Mouse (Mus musculus) cerebellum, adult 2 months (tissue): ENCODE results near the gene Aamp. TPM values are rescaled to one million over a fixed set of nuclear protein-coding genes. Genes with fewer than 3 reads are reported as not detected.

Source experiments
- DNase-seq, 2 experiments: peaks; one replicate each; pipeline ENCODE4 v3.0.0; 2021
- H3K27ac ChIP-seq: fragments of 200-500 bp; 2 replicates; pipeline ENCODE4 v1.5.1; 2012; ENCODE audit warnings: low read length, control low read depth, inconsistent platforms; ENCODE audit not compliant: insufficient read depth
- H3K27me3 ChIP-seq: fragments of 200-500 bp; 2 replicates; pipeline ENCODE4 v1.6.1; 2012; ENCODE audit warnings: inconsistent platforms, mild to moderate bottlenecking, low read length, moderate library complexity; ENCODE audit not compliant: control insufficient read depth, insufficient read depth
- H3K4me1 ChIP-seq: fragments of 200-500 bp; 2 replicates; pipeline ENCODE4 v1.6.1; 2011; ENCODE audit warnings: low read length; ENCODE audit not compliant: control insufficient read depth, insufficient read depth
- H3K4me3 ChIP-seq: fragments of 200-500 bp; replicated peaks from 2 replicates; pipeline ENCODE3; 2011; ENCODE audit warnings: mild to moderate bottlenecking, low read depth, low read length, control low read depth; ENCODE audit not compliant: insufficient read depth
- CTCF ChIP-seq: fragments of 200-500 bp; IDR thresholded peaks from 2 replicates; pipeline ENCODE4 v1.5.1; 2011; ENCODE audit warnings: low read depth, mild to moderate bottlenecking, control low read depth, low read length, moderate library complexity, borderline replicate concordance; ENCODE audit not compliant: insufficient read depth
- POLR2A ChIP-seq: fragments of 200-500 bp; IDR thresholded peaks from 2 replicates; pipeline ENCODE4 v1.6.1; 2011; ENCODE audit warnings: low read length, control low read depth, borderline replicate concordance; ENCODE audit not compliant: insufficient read depth
- WGBS: fragments of 180-500 bp; shearing (Covaris S2); methylation state at CpG from one replicate; pipeline ENCODE4 v1.1.7; 2018; 5-methylcytosine and 5-hydroxymethylcytosine counted together
- polyA plus RNA-seq: library from polyadenylated mRNA; depleted of rRNA; stranded (reverse); fragments of >200 nt; gene quantifications from 2 replicates; pipeline ENCODE4 v1.2.3, GENCODE M21; 2012

Aamp gene
- polyA plus RNA-seq, 1 experiment = 198 TPM

DNA sequence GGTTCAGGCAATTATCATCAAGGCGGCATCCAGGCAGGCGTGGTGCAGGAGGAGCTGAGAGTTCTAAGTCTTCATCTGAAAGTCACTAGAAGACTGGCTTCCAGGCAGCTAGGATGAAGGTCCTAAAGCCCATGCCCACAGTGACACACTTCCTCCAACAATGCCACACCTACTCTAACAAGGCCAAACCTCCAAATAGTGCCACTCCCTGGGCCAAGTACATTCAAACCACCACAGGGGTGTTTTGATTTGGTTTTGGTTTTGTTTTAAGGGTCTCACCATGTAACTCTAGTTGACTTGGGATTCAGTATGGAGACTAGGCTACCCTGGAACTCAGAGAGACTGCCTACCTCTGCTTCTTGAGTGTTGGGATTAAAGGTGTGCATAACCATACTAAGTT, 21.0 kb upstream of the Aamp start, which contains the start of gene Tmbim1:
Gene Tmbim1 (minus strand): TSS at position 101 of the 400 bp plus-strand sequence.
- H3K27me3 ChIP-seq = no peaks in the 10 kb centered on the region
- 93% methylated on average over 2 of the region's 2 CpGs for WGBS
- H3K27ac ChIP-seq = no peak within 1 kb of the TSS; the same call in 1 of the 2 replicates
- no peak for TF ChIP-seq POLR2A
- no peak for TF ChIP-seq CTCF
- H3K4me1 ChIP-seq = peaks cover 4% of the 10 kb centered on the region; the same call in 1 of the 2 replicates
- peak within 1 kb of the TSS; percentile 60 for H3K4me3 ChIP-seq
- no peak for DNase-seq

DNA sequence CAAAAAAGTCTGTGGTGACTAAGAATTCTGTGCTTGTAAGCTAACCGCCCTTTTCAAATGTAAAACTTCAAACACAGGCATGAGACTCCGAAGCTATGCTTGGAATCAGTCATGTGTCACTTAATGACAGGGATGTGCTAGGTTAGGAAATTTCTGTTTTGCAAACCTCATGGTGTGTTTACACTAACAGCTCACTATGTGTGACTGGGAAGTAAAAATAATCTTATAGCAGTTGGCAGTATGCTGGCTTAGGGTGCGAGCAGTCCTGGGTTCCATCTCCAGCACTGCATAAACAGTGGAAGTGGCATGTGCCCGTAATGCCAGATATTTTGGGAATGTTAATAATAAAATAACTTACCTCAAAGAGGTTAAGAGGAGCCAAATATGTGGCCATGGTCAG, 20.4 kb upstream of the Aamp start:
- WGBS = 88% methylated on average over 4 of the region's 4 CpGs
- DNase-seq = no peak
- no peak overlapping the region for H3K4me3 ChIP-seq
- H3K27me3 ChIP-seq = no peaks in the 10 kb centered on the region
- no peak overlapping the region for H3K27ac ChIP-seq
- no peak for TF ChIP-seq POLR2A
- TF ChIP-seq CTCF = no peak
- peaks cover 4% of the 10 kb centered on the region; the same call in 1 of the 2 replicates for H3K4me1 ChIP-seq

DNA sequence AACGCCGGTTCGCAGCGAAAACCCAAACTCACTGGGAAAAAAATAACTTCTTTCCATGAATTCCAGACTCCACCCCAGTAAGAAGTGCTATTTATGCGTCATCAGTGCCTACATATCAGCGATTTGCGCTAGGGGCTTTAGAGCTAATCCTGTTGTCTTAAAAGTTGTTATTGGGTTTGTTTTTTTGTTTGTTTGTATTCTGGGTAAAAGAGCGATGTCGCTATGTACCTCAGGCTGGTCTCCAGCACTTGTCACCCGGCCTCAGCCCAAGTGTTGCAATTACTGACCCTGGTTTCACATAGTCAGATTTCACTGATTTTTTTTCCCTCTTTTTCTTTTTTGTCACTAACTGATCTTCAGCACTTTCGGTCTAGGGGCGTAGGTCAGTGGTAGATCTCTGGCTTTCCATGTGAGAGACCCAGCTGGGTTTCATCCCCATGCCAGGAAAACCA, 19.8 kb upstream of the Aamp start:
- WGBS = 19% methylated on average over 12 of the region's 12 CpGs
- Histone ChIP-seq H3K4me1 (peaks cover 8% of the 10 kb centered on the region; the same call in 1 of the 2 replicates), H3K27me3 (no peaks in the 10 kb centered on the region), H3K4me3 (peak overlapping the region; percentile 60), H3K27ac (peak overlapping the region; percentile 58; the same call in 1 of the 2 replicates)
- DNase-seq = no peak
- TF ChIP-seq POLR2A = no peak
- TF ChIP-seq CTCF = no peak

DNA sequence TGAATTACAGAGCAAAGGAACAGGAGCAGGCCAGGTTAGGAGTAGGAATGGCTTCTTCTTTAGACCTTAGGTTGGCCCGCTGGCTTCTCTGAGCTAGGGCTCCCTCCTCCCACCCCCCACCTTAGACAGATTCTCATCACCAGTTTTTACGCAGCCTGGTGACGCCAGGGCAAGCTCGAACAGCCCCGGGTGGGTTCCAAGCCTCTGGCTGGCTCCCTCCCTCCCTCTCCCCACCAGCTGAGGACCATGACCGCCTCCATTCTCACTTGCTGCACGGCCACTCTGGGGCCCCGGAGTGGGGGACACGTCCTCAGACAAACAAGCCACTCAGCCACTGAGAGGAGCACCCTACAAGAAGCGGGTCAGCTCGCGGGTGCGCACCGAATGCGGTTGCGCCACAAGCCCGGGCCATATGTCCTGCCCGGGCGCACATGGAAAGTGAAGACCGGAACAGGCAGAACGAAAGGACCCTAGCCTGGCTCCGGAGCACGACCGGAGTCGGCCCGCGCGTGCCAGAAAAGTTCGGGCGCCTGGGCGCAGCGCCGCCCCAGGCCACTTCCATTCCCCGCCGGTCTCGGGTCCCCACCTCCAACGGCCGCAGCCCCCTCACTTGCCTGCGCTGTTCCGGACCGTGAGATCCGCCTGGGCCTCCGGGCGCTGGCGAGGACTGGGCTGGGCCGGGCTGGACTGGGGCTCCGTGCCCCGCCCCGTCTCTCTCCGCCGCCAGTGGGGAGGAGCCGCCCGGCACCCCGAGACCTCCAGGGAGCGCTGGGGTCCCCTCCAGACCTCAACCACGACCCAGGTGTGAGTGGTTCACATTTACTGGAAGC, 19.2 kb upstream of the Aamp start:
- TF ChIP-seq POLR2A = peak; percentile 40; the same call in 1 of the 2 replicates
- TF ChIP-seq CTCF = no peak
- Histone ChIP-seq H3K4me1 (peaks cover 14% of the 10 kb centered on the region), H3K27ac (peak overlapping the region; percentile 58), H3K4me3 (peak overlapping the region; percentile 60), H3K27me3 (no peaks in the 10 kb centered on the region)
- DNase-seq = peak; percentile 61 to 69
- WGBS = 3% methylated on average over 56 of the region's 56 CpGs

DNA sequence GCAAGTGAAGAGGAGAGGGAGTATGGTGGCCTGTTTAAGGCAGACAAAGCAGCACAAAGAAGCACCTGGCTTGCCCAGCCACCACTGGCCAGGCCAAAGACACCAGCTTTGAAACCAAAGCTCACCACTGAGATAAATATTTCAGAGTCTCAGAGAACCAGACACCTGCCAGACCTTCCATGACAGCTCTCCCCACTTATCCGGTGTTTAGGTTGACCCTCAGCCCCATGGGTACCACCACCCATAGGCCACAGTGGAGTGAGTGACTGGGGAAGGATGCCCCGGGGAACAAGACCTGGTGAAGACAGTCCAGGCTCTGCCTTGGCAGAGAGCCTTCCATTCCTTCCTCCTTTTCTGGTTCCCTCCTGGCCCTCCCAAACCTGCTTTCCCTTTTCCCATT, 18.3 kb upstream of the Aamp start:
- Histone ChIP-seq H3K27me3 (no peaks in the 10 kb centered on the region), H3K27ac (no peak overlapping the region; the same call in 1 of the 2 replicates), H3K4me1 (peaks cover 23% of the 10 kb centered on the region), H3K4me3 (peak overlapping the region; percentile 4)
- peak in 1 of 2 experiments; percentile 9 for DNase-seq
- TF ChIP-seq CTCF (no peak), POLR2A (no peak)
- 74% methylated on average over 2 of the region's 2 CpGs for WGBS

DNA sequence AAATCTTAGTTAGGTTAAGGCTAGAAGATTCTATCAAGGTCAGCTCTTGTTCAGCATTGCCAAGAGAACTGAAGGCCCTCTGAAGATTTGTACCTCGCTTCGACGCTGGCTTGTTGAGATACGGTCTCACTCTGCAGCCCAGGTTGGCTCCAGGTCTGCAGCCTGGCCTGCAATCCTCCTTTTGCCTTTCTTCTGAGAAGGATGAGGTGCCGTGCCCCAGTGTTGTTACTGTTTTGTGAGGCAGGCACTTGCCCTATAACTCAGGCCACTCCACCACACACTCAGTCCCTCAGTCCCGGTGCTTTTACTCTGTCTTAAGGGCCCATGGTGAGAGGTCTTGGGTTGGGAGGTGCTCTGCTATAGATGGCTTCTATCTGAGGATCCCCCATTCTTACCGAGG, 17.7 kb upstream of the Aamp start:
- Histone ChIP-seq H3K4me1 (peaks cover 29% of the 10 kb centered on the region), H3K4me3 (no peak overlapping the region), H3K27me3 (no peaks in the 10 kb centered on the region), H3K27ac (no peak overlapping the region)
- WGBS = 89% methylated on average over 7 of the region's 7 CpGs
- DNase-seq = no peak
- TF ChIP-seq CTCF (no peak), POLR2A (no peak)

DNA sequence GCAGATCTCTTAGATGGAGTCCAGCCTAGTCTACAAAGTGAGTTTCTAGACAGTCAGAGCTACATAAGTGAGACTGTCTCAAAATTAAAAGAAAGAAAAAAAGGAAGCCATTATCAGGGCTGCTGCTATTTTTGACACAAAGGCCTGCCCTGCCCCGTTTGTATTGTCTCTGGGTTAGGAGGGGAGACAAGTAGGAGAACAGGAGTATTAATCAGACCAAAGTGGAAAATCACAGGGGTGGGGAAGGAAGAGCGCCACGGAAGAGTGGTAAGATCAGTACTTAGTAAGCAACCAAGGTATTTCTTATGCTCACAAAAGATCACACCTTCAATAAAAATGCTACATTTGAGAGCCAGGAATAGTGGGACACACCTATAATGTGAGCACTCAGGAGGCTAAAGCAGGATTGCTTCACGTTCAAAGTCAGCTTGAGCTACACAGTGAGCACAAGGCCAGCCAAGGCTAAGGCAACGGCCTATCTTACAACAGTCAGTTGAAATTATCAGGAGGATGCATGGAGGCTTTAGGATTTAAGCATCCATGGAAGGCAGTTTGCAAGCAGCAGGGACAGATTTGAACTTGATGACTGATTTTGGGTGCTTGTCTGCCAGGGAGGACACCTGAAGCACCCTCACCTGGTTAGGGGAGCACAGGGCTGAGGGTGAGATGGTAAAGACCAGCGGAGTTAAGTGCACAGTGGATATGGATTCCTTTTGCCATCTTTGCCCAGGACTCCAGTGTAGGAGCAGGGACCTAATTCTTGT, 16.0 kb upstream of the Aamp start:
- peak overlapping the region; percentile 16; the same call in 1 of the 2 replicates for H3K27ac ChIP-seq

More for the DNA sequence above, 16.0 kb upstream of the Aamp start:
- WGBS = 86% methylated on average over 6 of the region's 6 CpGs
- TF ChIP-seq POLR2A = no peak
- no peak for TF ChIP-seq CTCF
- Histone ChIP-seq H3K4me1 (peaks cover 46% of the 10 kb centered on the region), H3K4me3 (no peak overlapping the region), H3K27me3 (no peaks in the 10 kb centered on the region)
- no peak for DNase-seq
